Mouse (Mus musculus): ENCODE measurements around the gene Sema3e.
A peak's percentile ranks its signal among the peaks of the same experiment; 100 is the strongest.

The Sema3e gene

GRCm38 (mm10) chr5:14025205-14026124 lies at the start of gene Sema3e:
Sema3e (plus strand) TSS chr5:14025276.
- DNase-seq (ENCODE audit: extremely low spot score, low spot score), result peak; percentile 66

- DNase-seq (ENCODE audit: extremely low spot score, low spot score), result no peak
Measured at GRCm38 (mm10) chr5:13977576-13977975, 47.5 kb upstream of the Sema3e start.

GRCm38 (mm10) chr5:13979156-13979555 lies 45.9 kb upstream of the Sema3e start:
- DNase-seq (ENCODE audit: extremely low spot score, low spot score), result no peak

GRCm38 (mm10) chr5:13982417-13983054 lies 42.5 kb upstream of the Sema3e start:
- DNase-seq (ENCODE audit: extremely low spot score, low spot score), result no peak

GRCm38 (mm10) chr5:13983608-13984007 lies 41.5 kb upstream of the Sema3e start:
- DNase-seq (ENCODE audit: extremely low spot score, low spot score), result no peak

- DNase-seq (ENCODE audit: extremely low spot score, low spot score), result no peak
Measured at GRCm38 (mm10) chr5:13985669-13986068, 39.4 kb upstream of the Sema3e start.

GRCm38 (mm10) chr5:13987123-13987522 lies 38.0 kb upstream of the Sema3e start:
- no peak for DNase-seq (ENCODE audit: extremely low spot score, low spot score)

GRCm38 (mm10) chr5:13988023-13988422 lies 37.1 kb upstream of the Sema3e start:
- no peak for DNase-seq (ENCODE audit: extremely low spot score, low spot score)

- no peak for DNase-seq (ENCODE audit: extremely low spot score, low spot score)
Measured at GRCm38 (mm10) chr5:13992734-13993396, 32.2 kb upstream of the Sema3e start.

- DNase-seq (ENCODE audit: extremely low spot score, low spot score), result no peak
Measured at GRCm38 (mm10) chr5:14028341-14028740, 3.3 kb downstream of the Sema3e start.

- DNase-seq (ENCODE audit: extremely low spot score, low spot score), result no peak
Measured at GRCm38 (mm10) chr5:14030796-14031195, 5.7 kb downstream of the Sema3e start.

- DNase-seq (ENCODE audit: extremely low spot score, low spot score), result no peak
Measured at GRCm38 (mm10) chr5:14032056-14032455, 7.0 kb downstream of the Sema3e start.

GRCm38 (mm10) chr5:14033302-14033701 lies 8.2 kb downstream of the Sema3e start:
- DNase-seq (ENCODE audit: extremely low spot score, low spot score), result no peak

GRCm38 (mm10) chr5:14038813-14039496 lies 13.9 kb downstream of the Sema3e start:
- peak; percentile 27 for DNase-seq (ENCODE audit: extremely low spot score, low spot score)

- no peak for DNase-seq (ENCODE audit: extremely low spot score, low spot score)
Measured at GRCm38 (mm10) chr5:14040208-14040607, 15.1 kb downstream of the Sema3e start.

GRCm38 (mm10) chr5:14043116-14043515 lies 18.0 kb downstream of the Sema3e start:
- no peak for DNase-seq (ENCODE audit: extremely low spot score, low spot score)

- DNase-seq (ENCODE audit: extremely low spot score, low spot score), result no peak
Measured at GRCm38 (mm10) chr5:14043983-14044382, 18.9 kb downstream of the Sema3e start.

- DNase-seq (ENCODE audit: extremely low spot score, low spot score), result no peak
Measured at GRCm38 (mm10) chr5:14048660-14049059, 23.6 kb downstream of the Sema3e start.

- no peak for DNase-seq (ENCODE audit: extremely low spot score, low spot score)
Measured at GRCm38 (mm10) chr5:14054472-14054871, 29.4 kb downstream of the Sema3e start.

GRCm38 (mm10) chr5:14059895-14060553 lies 34.9 kb downstream of the Sema3e start:
- DNase-seq (ENCODE audit: extremely low spot score, low spot score), result no peak

- no peak for DNase-seq (ENCODE audit: extremely low spot score, low spot score)
Measured at GRCm38 (mm10) chr5:14062918-14063481, 37.9 kb downstream of the Sema3e start.
